Mouse (Mus musculus): ENCODE measurements around the gene Trpm3.

The Trpm3 gene

GRCm38 (mm10) chr19:22700871-22701651, 562.2 kb downstream of the Trpm3 start:
- no peak for TF ChIP-seq GATA4 (IDR thresholded peaks at IDR 0.05; ENCODE audit: insufficient replicate concordance, low read length)

- no peak for TF ChIP-seq GATA4 (IDR thresholded peaks at IDR 0.05; ENCODE audit: insufficient replicate concordance, low read length)
Observed at GRCm38 (mm10) chr19:22703876-22704275, 565.0 kb downstream of the Trpm3 start.

- no peak for TF ChIP-seq GATA4 (IDR thresholded peaks at IDR 0.05; ENCODE audit: insufficient replicate concordance, low read length)
Observed at GRCm38 (mm10) chr19:22705414-22705813, 566.6 kb downstream of the Trpm3 start.

- no peak for TF ChIP-seq GATA4 (IDR thresholded peaks at IDR 0.05; ENCODE audit: insufficient replicate concordance, low read length)
Observed at GRCm38 (mm10) chr19:22719027-22719426, 580.2 kb downstream of the Trpm3 start.

- no peak for TF ChIP-seq GATA4 (IDR thresholded peaks at IDR 0.05; ENCODE audit: insufficient replicate concordance, low read length)
Observed at GRCm38 (mm10) chr19:22729846-22730245, 591.0 kb downstream of the Trpm3 start.

- no peak for TF ChIP-seq GATA4 (IDR thresholded peaks at IDR 0.05; ENCODE audit: insufficient replicate concordance, low read length)
Observed at GRCm38 (mm10) chr19:22730971-22731370, 592.1 kb downstream of the Trpm3 start.

GRCm38 (mm10) chr19:22736870-22737269, 598.0 kb downstream of the Trpm3 start:
- TF ChIP-seq GATA4 (IDR thresholded peaks at IDR 0.05; ENCODE audit: insufficient replicate concordance, low read length): no peak

GRCm38 (mm10) chr19:22739240-22739639, 600.4 kb downstream of the Trpm3 start:
- no peak for TF ChIP-seq GATA4 (IDR thresholded peaks at IDR 0.05; ENCODE audit: insufficient replicate concordance, low read length)

- TF ChIP-seq GATA4 (IDR thresholded peaks at IDR 0.05; ENCODE audit: insufficient replicate concordance, low read length): no peak
Observed at GRCm38 (mm10) chr19:22753311-22753809, 614.5 kb downstream of the Trpm3 start.

- no peak for TF ChIP-seq GATA4 (IDR thresholded peaks at IDR 0.05; ENCODE audit: insufficient replicate concordance, low read length)
Observed at GRCm38 (mm10) chr19:22754071-22754470, 615.2 kb downstream of the Trpm3 start.

- TF ChIP-seq GATA4 (IDR thresholded peaks at IDR 0.05; ENCODE audit: insufficient replicate concordance, low read length): no peak
Observed at GRCm38 (mm10) chr19:22754498-22754897, 615.7 kb downstream of the Trpm3 start.

GRCm38 (mm10) chr19:22758496-22758895, 619.6 kb downstream of the Trpm3 start:
- no peak for TF ChIP-seq GATA4 (IDR thresholded peaks at IDR 0.05; ENCODE audit: insufficient replicate concordance, low read length)

GRCm38 (mm10) chr19:22768242-22768641, 629.4 kb downstream of the Trpm3 start:
- TF ChIP-seq GATA4 (IDR thresholded peaks at IDR 0.05; ENCODE audit: insufficient replicate concordance, low read length): no peak

GRCm38 (mm10) chr19:22775191-22775695, 636.4 kb downstream of the Trpm3 start:
- TF ChIP-seq GATA4 (IDR thresholded peaks at IDR 0.05; ENCODE audit: insufficient replicate concordance, low read length): no peak

GRCm38 (mm10) chr19:22780192-22780843, 641.5 kb downstream of the Trpm3 start:
- no peak for TF ChIP-seq GATA4 (IDR thresholded peaks at IDR 0.05; ENCODE audit: insufficient replicate concordance, low read length)

GRCm38 (mm10) chr19:22781579-22781978, 642.7 kb downstream of the Trpm3 start:
- no peak for TF ChIP-seq GATA4 (IDR thresholded peaks at IDR 0.05; ENCODE audit: insufficient replicate concordance, low read length)

All from liver, adult (tissue).